Mouse (Mus musculus): ENCODE data around the gene Lamb2. TPM values are rescaled to one million over a fixed set of nuclear protein-coding genes. Genes with fewer than 3 reads are reported as not detected.

The Lamb2 gene
- polyA plus RNA-seq, 1 experiment = 40.5 TPM

- H3K27ac ChIP-seq (ENCODE audit: insufficient read depth, low read length) = no peak overlapping the region
- H3K4me3 ChIP-seq (ENCODE audit: extremely low read depth, insufficient read depth, insufficient read length) = no peak overlapping the region
- TF ChIP-seq CTCF (IDR thresholded peaks at IDR 0.05; ENCODE audit: extremely low read depth, insufficient read depth, insufficient read length, insufficient replicate concordance) = no peak
- TF ChIP-seq POLR2A (IDR thresholded peaks at IDR 0.05; ENCODE audit: low read depth, low read length) = no peak
- no peaks in the 10 kb centered on the region for H3K4me1 ChIP-seq (ENCODE audit: control insufficient read depth, insufficient read depth, insufficient read length)
- no peaks in the 10 kb centered on the region for H3K36me3 ChIP-seq (ENCODE audit: control insufficient read depth, insufficient read depth, low read length)
- 94% methylated on average over 19 of the region's 19 CpGs for WGBS
- no peaks in the 10 kb centered on the region for H3K27me3 ChIP-seq (ENCODE audit: control insufficient read depth, insufficient read depth, low read length)
- DNase-seq (ENCODE audit: low read depth in 1 of 2, low spot score in 2 of 2) = no peak
These were observed 2.1 kb downstream of the Lamb2 start for GRCm38 (mm10) chr9:108481520-108482210.

- DNase-seq (ENCODE audit: low read depth in 1 of 2, low spot score in 2 of 2) = no peak
- TF ChIP-seq POLR2A (IDR thresholded peaks at IDR 0.05; ENCODE audit: low read depth, low read length) (no peak), CTCF (IDR thresholded peaks at IDR 0.05; ENCODE audit: extremely low read depth, insufficient read depth, insufficient read length, insufficient replicate concordance) (no peak)
- WGBS = 96% methylated on average over 18 of the region's 18 CpGs
- H3K36me3 ChIP-seq (ENCODE audit: control insufficient read depth, insufficient read depth, low read length) = no peaks in the 10 kb centered on the region
- H3K27me3 ChIP-seq (ENCODE audit: control insufficient read depth, insufficient read depth, low read length) = no peaks in the 10 kb centered on the region
- no peaks in the 10 kb centered on the region for H3K4me1 ChIP-seq (ENCODE audit: control insufficient read depth, insufficient read depth, insufficient read length)
- no peak overlapping the region for H3K27ac ChIP-seq (ENCODE audit: insufficient read depth, low read length)
- no peak overlapping the region for H3K4me3 ChIP-seq (ENCODE audit: extremely low read depth, insufficient read depth, insufficient read length)
These were observed 3.7 kb downstream of the Lamb2 start for GRCm38 (mm10) chr9:108483051-108483790.

- Histone ChIP-seq H3K4me3 (ENCODE audit: extremely low read depth, insufficient read depth, insufficient read length) (no peak overlapping the region), H3K36me3 (ENCODE audit: control insufficient read depth, insufficient read depth, low read length) (no peaks in the 10 kb centered on the region), H3K4me1 (ENCODE audit: control insufficient read depth, insufficient read depth, insufficient read length) (no peaks in the 10 kb centered on the region), H3K27ac (ENCODE audit: insufficient read depth, low read length) (no peak overlapping the region), H3K27me3 (ENCODE audit: control insufficient read depth, insufficient read depth, low read length) (no peaks in the 10 kb centered on the region)
- no peak for DNase-seq (ENCODE audit: low read depth in 1 of 2, low spot score in 2 of 2)
- WGBS = 97% methylated on average over 15 of the region's 15 CpGs
- TF ChIP-seq POLR2A (IDR thresholded peaks at IDR 0.05; ENCODE audit: low read depth, low read length) = no peak
- TF ChIP-seq CTCF (IDR thresholded peaks at IDR 0.05; ENCODE audit: extremely low read depth, insufficient read depth, insufficient read length, insufficient replicate concordance) = no peak
These were observed 4.5 kb downstream of the Lamb2 start for GRCm38 (mm10) chr9:108484021-108484420.

- TF ChIP-seq POLR2A (IDR thresholded peaks at IDR 0.05; ENCODE audit: low read depth, low read length) = no peak
- TF ChIP-seq CTCF (IDR thresholded peaks at IDR 0.05; ENCODE audit: extremely low read depth, insufficient read depth, insufficient read length, insufficient replicate concordance) = no peak
- Histone ChIP-seq H3K4me3 (ENCODE audit: extremely low read depth, insufficient read depth, insufficient read length) (no peak overlapping the region), H3K4me1 (ENCODE audit: control insufficient read depth, insufficient read depth, insufficient read length) (peaks cover 5% of the 10 kb centered on the region; the same call in 1 of the 2 replicates), H3K36me3 (ENCODE audit: control insufficient read depth, insufficient read depth, low read length) (no peaks in the 10 kb centered on the region), H3K27me3 (ENCODE audit: control insufficient read depth, insufficient read depth, low read length) (no peaks in the 10 kb centered on the region), H3K27ac (ENCODE audit: insufficient read depth, low read length) (no peak overlapping the region)
- DNase-seq (ENCODE audit: low read depth in 1 of 2, low spot score in 2 of 2) = no peak
- 95% methylated on average over 19 of the region's 19 CpGs for WGBS
These were observed 5.9 kb downstream of the Lamb2 start for GRCm38 (mm10) chr9:108485301-108485875.

- no peak for DNase-seq (ENCODE audit: low read depth in 1 of 2, low spot score in 2 of 2)
- Histone ChIP-seq H3K36me3 (ENCODE audit: control insufficient read depth, insufficient read depth, low read length) (no peaks in the 10 kb centered on the region), H3K27ac (ENCODE audit: insufficient read depth, low read length) (no peak overlapping the region), H3K27me3 (ENCODE audit: control insufficient read depth, insufficient read depth, low read length) (no peaks in the 10 kb centered on the region), H3K4me1 (ENCODE audit: control insufficient read depth, insufficient read depth, insufficient read length) (peaks cover 8% of the 10 kb centered on the region; the same call in 1 of the 2 replicates), H3K4me3 (ENCODE audit: extremely low read depth, insufficient read depth, insufficient read length) (no peak overlapping the region)
- no peak for TF ChIP-seq CTCF (IDR thresholded peaks at IDR 0.05; ENCODE audit: extremely low read depth, insufficient read depth, insufficient read length, insufficient replicate concordance)
- no peak for TF ChIP-seq POLR2A (IDR thresholded peaks at IDR 0.05; ENCODE audit: low read depth, low read length)
- WGBS = 93% methylated on average over 8 of the region's 8 CpGs
These were observed 7.5 kb downstream of the Lamb2 start for GRCm38 (mm10) chr9:108486973-108487530.

- no peak for TF ChIP-seq CTCF (IDR thresholded peaks at IDR 0.05; ENCODE audit: extremely low read depth, insufficient read depth, insufficient read length, insufficient replicate concordance)
- TF ChIP-seq POLR2A (IDR thresholded peaks at IDR 0.05; ENCODE audit: low read depth, low read length) = no peak
- no peak overlapping the region for H3K27ac ChIP-seq (ENCODE audit: insufficient read depth, low read length)
- no peaks in the 10 kb centered on the region for H3K27me3 ChIP-seq (ENCODE audit: control insufficient read depth, insufficient read depth, low read length)
- peaks cover 7% of the 10 kb centered on the region for H3K36me3 ChIP-seq (ENCODE audit: control insufficient read depth, insufficient read depth, low read length)
- peaks cover 12% of the 10 kb centered on the region; the same call in 1 of the 2 replicates for H3K4me1 ChIP-seq (ENCODE audit: control insufficient read depth, insufficient read depth, insufficient read length)
- H3K4me3 ChIP-seq (ENCODE audit: extremely low read depth, insufficient read depth, insufficient read length) = no peak overlapping the region
- WGBS = 92% methylated on average over 17 of the region's 17 CpGs
- no peak for DNase-seq (ENCODE audit: low read depth in 1 of 2, low spot score in 2 of 2)
These were observed 8.9 kb downstream of the Lamb2 start for GRCm38 (mm10) chr9:108488403-108488802.

All from spleen, adult 2 months (tissue).